Mouse (Mus musculus): ENCODE measurements around the gene Tecpr1. TPM values are rescaled to one million over a fixed set of nuclear protein-coding genes. Genes with fewer than 3 reads are reported as not detected.

The Tecpr1 gene
- total RNA-seq, 1 experiment from 2014 or later = 30.0 TPM

DNA sequence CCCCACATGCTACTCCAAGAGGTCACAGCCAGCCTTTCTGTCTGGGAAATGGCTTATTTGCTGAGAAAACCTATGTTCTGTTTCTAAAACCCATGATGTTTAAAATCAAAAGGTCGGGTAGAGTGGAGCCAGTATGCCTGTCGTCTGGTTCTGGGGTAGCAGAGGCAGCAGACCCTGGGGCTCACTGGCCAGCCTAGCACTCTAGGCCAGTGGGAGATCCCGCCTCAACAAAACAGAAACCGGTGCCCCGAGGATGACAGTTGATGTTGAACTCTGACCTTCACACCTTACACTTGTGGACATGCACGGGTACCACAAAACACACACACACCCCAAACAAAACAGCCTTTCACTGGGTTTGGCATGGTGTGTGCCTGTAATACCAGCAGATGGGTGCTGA is 35.0 kb downstream of the Tecpr1 start:
- ATAC-seq (replicated peaks; ENCODE audit: insufficient number of reproducible peaks, low FRiP score, low TSS enrichment, poor library complexity, severe bottlenecking) = no peak

DNA sequence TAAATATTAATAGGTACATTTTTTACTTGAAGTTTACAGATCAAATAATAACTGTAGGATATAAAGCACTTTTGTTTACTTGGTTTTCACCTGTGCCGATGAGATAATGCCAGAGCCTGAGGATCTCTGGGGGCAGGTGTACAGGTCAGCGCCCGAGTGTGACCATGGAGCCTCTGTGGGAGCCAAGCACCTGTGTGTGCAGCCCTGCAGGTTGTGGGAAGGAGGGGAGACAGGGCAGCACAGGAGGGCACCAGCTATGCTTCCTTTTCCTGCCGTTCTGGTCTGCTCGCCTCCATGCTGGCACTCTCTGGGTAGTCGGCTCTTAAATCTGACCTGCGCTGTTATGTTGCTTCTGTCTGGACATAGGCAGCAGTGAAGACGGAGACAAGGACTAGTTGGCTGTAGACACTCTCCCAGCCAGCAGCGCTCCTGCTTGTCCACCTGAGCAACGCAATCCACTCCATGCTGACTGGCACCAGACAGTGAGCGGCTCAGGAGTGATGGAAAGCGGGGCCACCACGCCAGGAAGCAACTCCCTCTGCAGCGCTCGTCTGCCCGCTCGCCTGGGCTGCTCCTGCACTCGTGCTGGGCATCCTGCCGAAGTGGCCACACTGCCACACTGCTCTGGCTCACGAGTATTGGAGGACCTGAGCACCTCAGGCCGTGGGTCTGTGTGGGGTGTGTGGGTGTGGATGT is 38.9 kb downstream of the Tecpr1 start:
- ATAC-seq (replicated peaks; ENCODE audit: insufficient number of reproducible peaks, low FRiP score, low TSS enrichment, poor library complexity, severe bottlenecking) = no peak

DNA sequence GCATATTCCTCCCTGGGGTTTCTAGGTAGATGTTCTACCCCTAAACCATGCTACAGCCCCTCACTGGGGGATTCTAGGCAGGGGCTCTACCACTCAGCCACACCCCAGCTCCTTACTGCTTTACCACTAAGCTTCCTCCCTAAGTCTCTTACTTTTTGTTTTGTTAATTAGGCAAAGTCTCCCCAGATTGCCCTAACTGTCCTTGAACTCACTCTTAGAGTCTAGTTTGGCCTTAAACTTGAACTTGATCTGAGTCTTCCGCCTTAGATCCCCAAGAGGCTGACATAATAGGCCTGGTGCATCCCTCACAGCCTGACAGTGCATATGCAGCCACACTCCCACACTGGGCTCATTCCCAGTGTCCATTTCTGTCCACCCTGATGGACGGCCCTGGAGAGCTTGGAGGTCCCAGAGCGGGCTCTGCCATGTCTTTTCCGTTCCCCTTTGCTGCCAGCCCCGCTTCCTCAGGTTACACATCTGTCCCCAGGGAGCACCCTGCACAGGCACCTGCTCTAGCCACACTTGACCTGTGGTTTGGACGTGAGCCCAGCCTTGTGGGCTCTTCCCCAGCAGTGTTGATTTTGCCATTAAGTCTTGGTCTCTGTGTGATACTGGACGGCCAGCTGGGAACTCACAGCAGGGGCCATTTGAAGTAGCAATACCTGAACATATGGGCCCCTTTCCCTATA is 39.6 kb downstream of the Tecpr1 start:
- no peak for ATAC-seq (replicated peaks; ENCODE audit: insufficient number of reproducible peaks, low FRiP score, low TSS enrichment, poor library complexity, severe bottlenecking)

DNA sequence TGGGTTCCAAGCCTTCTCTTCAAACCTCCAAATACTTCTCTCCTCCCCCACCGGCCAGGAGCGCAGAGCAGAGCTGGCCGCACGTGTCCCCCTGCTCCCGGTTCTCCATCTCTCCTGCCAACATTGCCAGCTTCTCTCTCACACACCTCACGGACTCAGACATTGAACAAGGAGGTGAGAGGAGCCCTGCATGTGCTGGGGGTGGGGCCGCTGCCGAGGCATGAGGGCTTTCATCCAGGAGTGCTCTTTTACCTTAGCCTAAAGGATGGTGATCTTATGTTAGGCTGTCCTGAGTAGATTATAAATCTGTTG is 40.2 kb downstream of the Tecpr1 start:
- ATAC-seq (replicated peaks; ENCODE audit: insufficient number of reproducible peaks, low FRiP score, low TSS enrichment, poor library complexity, severe bottlenecking) = no peak

DNA sequence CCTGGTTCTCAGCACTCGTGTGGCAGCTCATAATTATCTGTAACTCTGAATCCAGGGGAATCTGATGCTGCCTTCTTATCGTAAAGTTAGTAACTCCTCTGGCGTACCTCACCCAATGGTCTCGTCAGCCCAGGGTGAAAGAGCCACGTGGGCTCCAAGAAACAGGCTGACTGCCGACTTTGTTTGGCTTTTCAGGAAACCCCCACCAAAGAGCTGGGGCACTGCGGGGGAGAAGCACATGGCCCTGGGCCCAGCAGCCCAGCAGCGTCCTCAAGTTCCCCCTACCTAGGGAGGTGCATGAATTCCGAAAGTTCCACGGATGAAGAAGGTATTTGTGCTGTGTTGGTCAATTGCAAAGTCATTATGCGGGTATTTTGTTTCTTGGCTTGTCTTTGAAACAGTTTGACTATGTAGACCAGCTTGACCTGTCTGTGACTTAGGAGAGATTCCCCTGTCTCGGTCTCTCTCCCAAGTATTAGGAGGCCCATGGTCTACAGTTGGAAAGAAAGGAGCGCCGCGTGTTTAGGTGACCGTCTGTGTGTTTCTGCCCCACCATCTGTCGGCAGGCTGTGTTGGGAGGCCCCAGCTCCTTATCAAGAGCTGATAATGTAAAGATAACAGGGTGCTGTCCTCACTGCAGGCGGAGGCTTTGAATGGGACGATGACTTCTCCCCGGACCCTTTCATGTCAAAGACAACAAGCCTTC is 40.7 kb downstream of the Tecpr1 start:
- ATAC-seq (replicated peaks; ENCODE audit: insufficient number of reproducible peaks, low FRiP score, low TSS enrichment, poor library complexity, severe bottlenecking) = no peak

DNA sequence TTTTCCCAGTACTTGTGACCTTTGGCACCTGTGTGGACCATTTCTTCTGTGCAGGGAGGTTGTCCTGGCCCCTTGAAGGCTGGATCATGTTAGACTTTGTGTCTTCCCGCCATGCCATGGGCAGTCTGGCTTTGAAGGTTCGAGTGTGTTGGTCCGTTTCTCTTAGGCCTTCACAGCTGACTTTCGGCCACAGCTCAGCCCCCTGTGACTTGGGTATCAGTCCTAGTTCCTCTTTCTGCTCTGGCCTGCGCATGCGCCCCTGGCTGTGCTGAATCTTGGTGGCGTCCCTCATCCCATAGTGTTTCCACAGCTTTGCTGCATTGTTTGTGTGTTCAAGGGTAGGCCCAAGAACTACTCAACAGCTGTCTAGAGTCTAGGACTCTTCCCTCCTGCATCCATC is 42.2 kb downstream of the Tecpr1 start:
- peak; percentile 65 for ATAC-seq (replicated peaks; ENCODE audit: insufficient number of reproducible peaks, low FRiP score, low TSS enrichment, poor library complexity, severe bottlenecking)

DNA sequence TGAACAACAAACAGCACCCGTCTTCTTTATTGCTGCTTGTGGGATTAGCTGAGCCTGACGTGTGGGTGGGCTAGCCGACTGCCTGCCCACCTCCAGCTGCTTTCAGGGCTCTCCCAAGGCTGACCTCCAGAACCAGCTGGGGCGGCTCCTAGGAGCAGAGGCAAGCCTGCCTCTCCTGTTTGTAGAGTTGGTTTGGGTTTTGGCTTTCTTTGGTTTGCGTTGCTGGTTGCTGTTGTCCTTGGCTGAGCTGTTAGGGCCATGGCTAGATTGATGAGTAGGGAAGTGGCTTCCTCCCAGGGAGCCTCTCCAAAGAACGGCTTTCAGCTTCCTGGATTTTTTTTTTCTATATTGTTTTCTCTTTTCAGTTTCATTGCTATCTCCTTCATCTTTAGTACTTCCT is 45.2 kb downstream of the Tecpr1 start:
- ATAC-seq (replicated peaks; ENCODE audit: insufficient number of reproducible peaks, low FRiP score, low TSS enrichment, poor library complexity, severe bottlenecking) = no peak

DNA sequence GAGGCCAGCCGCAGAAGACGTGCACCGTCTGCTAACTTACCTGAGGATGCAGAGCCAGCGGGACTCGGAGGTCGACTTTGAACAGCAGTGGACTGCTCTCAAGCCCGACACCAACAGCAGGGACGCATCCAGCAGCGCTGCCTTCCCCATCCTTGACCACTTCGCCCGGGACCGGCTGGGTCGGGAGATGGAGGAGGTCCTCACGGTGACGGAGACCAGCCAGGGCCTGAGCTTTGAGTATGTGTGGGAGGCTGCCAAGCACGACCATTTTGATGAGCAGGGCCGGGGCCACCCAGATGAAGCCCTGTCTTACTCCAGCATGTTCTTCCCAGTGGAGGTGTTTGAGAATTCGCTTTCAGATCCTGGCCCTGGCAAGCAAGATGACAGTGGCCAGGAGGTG is 49.8 kb downstream of the Tecpr1 start:
- no peak for ATAC-seq (replicated peaks; ENCODE audit: insufficient number of reproducible peaks, low FRiP score, low TSS enrichment, poor library complexity, severe bottlenecking)

DNA sequence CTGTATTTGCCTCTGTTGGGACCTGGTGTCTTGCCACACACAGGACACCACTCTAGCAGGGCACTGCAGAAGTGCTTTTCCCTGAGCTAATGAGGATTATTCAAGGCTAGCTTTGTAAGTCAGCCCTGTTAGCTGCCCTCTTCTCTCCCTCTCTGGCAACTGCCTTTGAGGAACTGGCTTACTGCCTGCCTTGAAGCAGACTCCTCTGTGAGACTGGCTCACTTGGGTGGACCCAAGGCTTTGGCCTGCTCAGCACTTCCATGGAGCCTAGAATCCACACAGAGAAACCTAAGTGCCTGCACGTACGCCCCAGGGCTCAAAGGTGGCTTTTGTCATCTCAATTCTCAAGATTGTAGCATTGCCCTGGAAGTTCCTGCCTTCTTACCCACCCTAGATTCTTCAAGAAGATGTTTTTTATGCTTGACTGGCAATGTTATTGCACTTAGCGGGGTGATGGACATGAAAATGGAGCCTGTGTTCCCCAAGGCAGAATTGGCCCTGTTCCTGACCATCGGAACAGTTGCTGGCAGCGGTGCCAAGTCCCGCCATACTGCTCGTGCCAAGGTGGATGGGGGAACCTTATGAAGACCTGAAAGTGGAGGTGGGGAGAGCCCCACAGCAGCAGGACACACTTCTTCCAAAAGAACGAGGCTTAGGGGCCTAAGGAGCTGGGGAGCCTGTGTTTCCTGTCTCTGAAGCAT is 54.0 kb downstream of the Tecpr1 start:
- ATAC-seq (replicated peaks; ENCODE audit: insufficient number of reproducible peaks, low FRiP score, low TSS enrichment, poor library complexity, severe bottlenecking) = no peak

DNA sequence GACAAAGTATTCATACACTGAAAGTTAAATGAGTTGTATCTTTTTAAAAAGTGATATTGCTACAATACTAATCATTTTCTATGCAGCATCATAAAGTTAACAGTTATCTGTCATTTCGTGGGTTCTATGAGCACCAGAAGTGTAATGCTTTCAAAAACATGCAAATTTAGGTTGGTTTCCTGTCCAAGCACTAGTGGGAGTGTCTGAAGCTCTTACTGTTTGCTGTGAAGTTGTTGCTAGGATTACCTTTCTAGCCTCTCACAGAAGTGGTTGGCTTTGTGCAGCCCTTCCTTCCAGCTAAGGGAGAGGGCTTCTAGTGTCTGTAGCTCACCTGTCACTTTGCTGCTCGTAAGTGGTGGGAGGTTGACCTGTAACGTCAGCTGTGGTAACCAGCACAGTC is 57.7 kb downstream of the Tecpr1 start:
- no peak for ATAC-seq (replicated peaks; ENCODE audit: insufficient number of reproducible peaks, low FRiP score, low TSS enrichment, poor library complexity, severe bottlenecking)

DNA sequence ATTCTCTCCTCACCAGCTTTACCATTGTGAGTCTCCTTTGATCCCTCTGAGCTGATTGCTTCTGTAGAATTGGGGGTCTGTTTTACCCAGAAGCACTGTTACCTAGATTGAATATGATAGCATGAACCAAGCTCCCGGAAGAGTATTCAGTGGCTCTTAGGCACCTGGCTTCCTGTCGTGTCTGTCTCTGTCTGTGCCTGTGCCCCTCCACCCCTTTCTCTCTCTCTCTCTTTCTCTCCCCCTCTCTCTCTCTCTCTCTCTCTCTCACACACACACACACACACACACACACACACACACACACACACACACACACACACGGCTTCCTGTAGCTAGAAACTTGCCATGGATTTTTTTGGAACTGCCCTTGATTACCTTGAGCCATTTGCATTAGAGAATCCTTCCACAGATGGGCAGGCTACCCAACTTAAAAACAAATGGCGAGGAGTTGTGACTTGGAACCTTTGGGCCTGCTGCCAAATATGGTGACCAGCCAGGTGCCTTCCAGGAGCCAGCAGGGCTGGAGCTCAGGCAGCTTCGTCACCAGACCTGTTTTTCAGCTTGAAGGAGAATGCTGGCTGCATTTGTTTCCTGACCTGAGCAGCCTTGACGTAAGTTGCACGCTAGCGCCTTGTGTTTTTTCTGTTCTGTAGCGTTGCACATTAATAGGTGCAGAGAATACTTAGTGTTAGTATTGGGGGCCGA is 60.5 kb downstream of the Tecpr1 start:
- ATAC-seq (replicated peaks; ENCODE audit: insufficient number of reproducible peaks, low FRiP score, low TSS enrichment, poor library complexity, severe bottlenecking) = no peak

DNA sequence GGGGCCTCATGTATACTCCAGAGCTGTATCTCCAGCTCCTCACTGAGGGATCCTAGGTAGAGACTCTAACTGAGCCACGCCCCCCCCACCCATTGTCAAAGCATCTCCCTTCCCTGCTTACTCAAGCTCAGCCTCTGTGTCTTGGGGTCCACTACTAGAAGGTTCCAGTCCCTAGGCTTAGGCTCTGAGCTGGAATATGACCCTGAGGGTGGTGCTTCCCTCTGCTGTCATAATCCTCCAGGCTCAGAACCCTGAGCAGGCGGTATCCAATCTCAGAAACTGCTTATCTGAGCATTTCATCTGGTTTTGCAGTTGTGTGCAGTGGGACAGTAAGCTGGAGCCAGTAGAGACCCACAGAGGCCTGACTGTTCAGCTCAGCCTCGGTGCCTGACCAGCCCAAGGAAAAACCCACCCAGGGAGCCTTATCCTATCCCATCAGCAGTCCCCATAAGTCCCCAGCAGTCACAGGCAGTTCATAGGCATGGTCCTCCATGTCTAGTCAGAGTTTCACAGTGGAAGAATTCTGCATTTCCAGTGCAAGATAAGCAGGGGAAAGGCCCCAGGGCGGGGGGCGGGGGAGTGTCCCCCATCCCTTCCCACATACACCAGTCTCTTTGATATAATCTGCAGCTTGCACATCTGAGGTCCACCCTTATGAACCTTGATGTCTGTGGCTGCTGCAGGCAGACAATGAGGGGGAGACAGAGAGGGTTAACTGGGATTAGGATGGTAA is 61.2 kb downstream of the Tecpr1 start:
- no peak for ATAC-seq (replicated peaks; ENCODE audit: insufficient number of reproducible peaks, low FRiP score, low TSS enrichment, poor library complexity, severe bottlenecking)

DNA sequence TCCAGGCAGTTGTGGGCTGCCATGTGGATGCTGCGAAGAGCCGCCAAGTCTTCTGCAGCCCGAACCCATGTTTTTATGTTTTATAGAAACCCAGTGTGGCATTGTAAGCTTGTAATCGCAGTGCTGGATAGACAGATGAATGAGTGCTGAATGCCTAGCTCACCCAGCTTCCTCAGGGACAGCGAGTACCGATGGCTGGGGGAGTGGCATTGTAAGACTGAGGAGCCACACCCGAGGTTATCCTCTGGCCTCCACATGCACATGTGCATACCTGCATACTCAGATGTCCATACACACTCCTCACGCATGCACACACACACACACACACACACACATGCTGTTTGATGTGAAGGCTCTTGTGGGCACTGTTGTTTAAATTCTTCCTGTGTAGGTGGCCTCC is 64.3 kb downstream of the Tecpr1 start:
- ATAC-seq (replicated peaks; ENCODE audit: insufficient number of reproducible peaks, low FRiP score, low TSS enrichment, poor library complexity, severe bottlenecking) = no peak

DNA sequence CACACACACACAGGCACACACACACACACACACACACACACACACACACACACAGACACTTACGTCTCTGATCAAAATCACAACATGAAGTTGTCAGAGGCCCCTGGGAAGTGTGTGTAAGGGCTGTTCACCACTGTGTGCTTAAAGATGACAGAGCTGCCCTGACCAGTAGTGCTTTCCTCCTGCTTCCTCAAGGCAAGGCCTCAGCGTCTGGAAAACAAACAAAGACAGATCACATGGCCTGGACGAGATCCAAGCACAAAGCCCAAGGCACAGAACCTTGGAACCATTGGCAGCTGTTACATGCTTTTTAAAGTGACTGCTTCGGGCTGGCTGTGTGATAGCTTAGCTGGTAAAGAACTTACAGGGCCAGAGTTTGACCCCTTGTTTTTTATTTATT is 64.8 kb downstream of the Tecpr1 start:
- ATAC-seq (replicated peaks; ENCODE audit: insufficient number of reproducible peaks, low FRiP score, low TSS enrichment, poor library complexity, severe bottlenecking) = no peak

DNA sequence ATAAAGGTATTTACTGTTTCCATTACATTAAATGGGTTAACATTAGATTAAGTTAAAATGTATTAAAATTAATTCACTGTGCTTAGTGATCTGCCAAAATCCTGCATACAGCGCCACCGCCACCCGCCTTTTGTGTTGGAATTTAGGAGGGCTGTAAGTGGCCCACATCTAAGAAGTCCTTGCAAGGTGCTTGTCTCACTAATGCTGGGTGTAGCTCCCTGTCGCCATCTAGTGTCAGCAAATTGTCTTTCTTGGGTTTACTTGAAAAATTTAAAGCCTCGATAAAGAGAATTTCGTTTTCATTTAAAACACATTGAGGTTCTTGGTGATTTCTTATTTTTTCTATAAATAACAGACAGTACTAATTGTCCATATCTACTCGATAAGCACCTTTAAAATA is 68.9 kb downstream of the Tecpr1 start:
- no peak for ATAC-seq (replicated peaks; ENCODE audit: insufficient number of reproducible peaks, low FRiP score, low TSS enrichment, poor library complexity, severe bottlenecking)

DNA sequence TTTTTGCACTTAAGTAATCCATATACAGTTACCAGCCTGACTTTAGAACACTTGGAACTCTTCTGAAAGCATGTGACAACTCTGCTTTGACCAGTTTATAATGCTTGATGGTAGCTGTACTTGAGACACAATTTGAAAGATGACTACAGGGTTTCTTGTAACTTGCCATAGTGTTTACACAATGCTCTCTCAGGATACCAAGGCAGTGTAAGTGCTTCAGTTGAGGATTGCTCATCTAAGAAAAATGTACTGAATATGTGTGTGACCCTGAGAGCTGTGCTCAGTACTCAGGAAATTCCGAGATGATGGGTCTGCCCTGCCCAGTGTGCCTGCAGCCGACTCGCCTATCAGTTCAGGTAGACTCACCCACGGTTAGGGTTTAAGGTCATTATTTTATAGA is 72.1 kb downstream of the Tecpr1 start:
- no peak for ATAC-seq (replicated peaks; ENCODE audit: insufficient number of reproducible peaks, low FRiP score, low TSS enrichment, poor library complexity, severe bottlenecking)

DNA sequence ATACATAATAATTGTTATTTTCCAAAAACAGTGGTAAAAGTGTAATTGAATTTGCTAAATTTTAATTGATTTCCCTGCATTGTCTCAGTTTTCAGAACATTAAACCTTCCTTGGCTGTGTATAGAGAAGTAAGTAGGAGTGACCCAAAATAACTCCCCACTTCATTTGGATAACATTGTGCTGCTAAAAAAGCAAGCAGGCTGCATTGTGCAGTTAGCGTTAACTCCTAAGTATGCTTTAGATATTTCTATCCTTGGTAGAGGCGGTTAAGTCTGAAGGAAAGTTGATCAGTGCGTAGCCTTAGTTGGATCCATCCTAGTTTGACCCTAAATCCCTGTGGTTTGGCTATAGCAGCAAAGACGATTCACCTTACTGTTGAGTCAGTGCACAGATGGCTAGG is 73.9 kb downstream of the Tecpr1 start:
- ATAC-seq (replicated peaks; ENCODE audit: insufficient number of reproducible peaks, low FRiP score, low TSS enrichment, poor library complexity, severe bottlenecking) = no peak

DNA sequence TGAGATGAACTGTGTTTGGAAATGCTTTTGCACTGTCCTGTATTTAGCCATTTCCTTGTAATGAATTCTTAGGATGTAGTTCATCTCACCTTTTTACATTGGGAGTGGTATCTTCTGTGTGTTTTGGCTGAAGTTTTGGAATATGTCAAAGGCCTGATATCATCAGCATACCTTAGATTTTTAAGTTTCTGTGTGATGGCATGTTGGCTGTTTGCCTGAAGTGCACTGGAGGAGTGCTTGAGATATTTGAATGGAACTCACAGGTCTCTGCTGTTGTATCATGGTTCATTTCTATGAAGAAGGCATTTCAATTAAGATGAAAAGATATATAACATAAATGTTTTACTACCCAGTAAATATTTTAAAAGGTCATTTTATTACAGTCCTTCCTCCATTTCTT is 76.5 kb downstream of the Tecpr1 start:
- no peak for ATAC-seq (replicated peaks; ENCODE audit: insufficient number of reproducible peaks, low FRiP score, low TSS enrichment, poor library complexity, severe bottlenecking)
